Mouse (Mus musculus): ENCODE measurements around the gene Abcg5. TPM values are rescaled to one million over a fixed set of nuclear protein-coding genes. Genes with fewer than 3 reads are reported as not detected.

The Abcg5 gene
- polyA plus RNA-seq, 1 experiment, result not detected

- H3K27me3 ChIP-seq (ENCODE audit: control insufficient read depth, insufficient read depth, low read length, poor library complexity, severe bottlenecking), result no peaks in the 10 kb centered on the region
- H3K4me1 ChIP-seq (ENCODE audit: control insufficient read depth, insufficient read depth, low read length), result no peaks in the 10 kb centered on the region
- H3K27ac ChIP-seq (ENCODE audit: insufficient read depth, low read length), result no peak overlapping the region
- no peak overlapping the region for H3K9ac ChIP-seq (ENCODE audit: low read depth, poor library complexity, severe bottlenecking)
- no peaks in the 10 kb centered on the region for H3K36me3 ChIP-seq (ENCODE audit: control insufficient read depth, insufficient read depth, low read length, poor library complexity, severe bottlenecking)
- H3K9me3 ChIP-seq (replicated peaks; ENCODE audit: control insufficient read depth, insufficient read depth, low read length, poor library complexity, severe bottlenecking), result no peaks in the 10 kb centered on the region
- TF ChIP-seq CTCF (IDR thresholded peaks at IDR 0.05; ENCODE audit: low read depth, low read length) (no peak), EP300 (IDR thresholded peaks at IDR 0.05; ENCODE audit: insufficient read depth, low read depth, low read length) (no peak), POLR2A (IDR thresholded peaks at IDR 0.05; ENCODE audit: insufficient read depth, low read length) (no peak)
- H3K4me3 ChIP-seq (ENCODE audit: low read depth, low read length), result no peak overlapping the region
Observed at GRCm38 (mm10) chr17:84647630-84648029, 35.2 kb downstream of the Abcg5 start.

DNA sequence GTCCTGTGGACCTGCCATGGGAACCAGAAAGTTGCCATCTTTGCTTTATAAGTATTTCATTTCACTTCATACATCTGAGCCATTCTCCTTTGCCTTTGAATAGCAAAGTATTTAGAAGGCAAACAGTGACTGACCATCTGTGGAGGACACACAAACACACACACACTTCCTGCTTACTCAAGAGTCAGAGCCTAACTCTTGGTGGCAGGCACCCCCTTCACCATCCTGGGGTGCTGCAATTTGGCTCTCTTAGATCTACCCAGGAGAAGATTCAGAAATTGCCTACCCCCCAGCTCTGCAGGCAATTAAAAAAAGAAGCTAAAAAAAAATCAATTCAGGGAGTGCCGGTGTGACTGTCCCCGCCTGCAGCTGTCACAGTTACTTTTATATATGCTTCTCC, 36.3 kb downstream of the Abcg5 start:
- no peaks in the 10 kb centered on the region for H3K9me3 ChIP-seq (replicated peaks; ENCODE audit: control insufficient read depth, insufficient read depth, low read length, poor library complexity, severe bottlenecking)
- no peak overlapping the region for H3K4me3 ChIP-seq (ENCODE audit: low read depth, low read length)
- H3K9ac ChIP-seq (ENCODE audit: low read depth, poor library complexity, severe bottlenecking), result no peak overlapping the region
- TF ChIP-seq POLR2A (IDR thresholded peaks at IDR 0.05; ENCODE audit: insufficient read depth, low read length), result no peak
- TF ChIP-seq CTCF (IDR thresholded peaks at IDR 0.05; ENCODE audit: low read depth, low read length), result no peak
- no peak for TF ChIP-seq EP300 (IDR thresholded peaks at IDR 0.05; ENCODE audit: insufficient read depth, low read depth, low read length)
- no peaks in the 10 kb centered on the region for H3K36me3 ChIP-seq (ENCODE audit: control insufficient read depth, insufficient read depth, low read length, poor library complexity, severe bottlenecking)
- no peaks in the 10 kb centered on the region for H3K4me1 ChIP-seq (ENCODE audit: control insufficient read depth, insufficient read depth, low read length)
- no peak overlapping the region for H3K27ac ChIP-seq (ENCODE audit: insufficient read depth, low read length)
- H3K27me3 ChIP-seq (ENCODE audit: control insufficient read depth, insufficient read depth, low read length, poor library complexity, severe bottlenecking), result no peaks in the 10 kb centered on the region

- no peak overlapping the region for H3K9ac ChIP-seq (ENCODE audit: low read depth, poor library complexity, severe bottlenecking)
- TF ChIP-seq POLR2A (IDR thresholded peaks at IDR 0.05; ENCODE audit: insufficient read depth, low read length), result no peak
- TF ChIP-seq CTCF (IDR thresholded peaks at IDR 0.05; ENCODE audit: low read depth, low read length), result no peak
- no peak for TF ChIP-seq EP300 (IDR thresholded peaks at IDR 0.05; ENCODE audit: insufficient read depth, low read depth, low read length)
- no peak overlapping the region for H3K27ac ChIP-seq (ENCODE audit: insufficient read depth, low read length)
- H3K9me3 ChIP-seq (replicated peaks; ENCODE audit: control insufficient read depth, insufficient read depth, low read length, poor library complexity, severe bottlenecking), result no peaks in the 10 kb centered on the region
- no peaks in the 10 kb centered on the region for H3K27me3 ChIP-seq (ENCODE audit: control insufficient read depth, insufficient read depth, low read length, poor library complexity, severe bottlenecking)
- no peaks in the 10 kb centered on the region for H3K4me1 ChIP-seq (ENCODE audit: control insufficient read depth, insufficient read depth, low read length)
- H3K36me3 ChIP-seq (ENCODE audit: control insufficient read depth, insufficient read depth, low read length, poor library complexity, severe bottlenecking), result no peaks in the 10 kb centered on the region
- no peak overlapping the region for H3K4me3 ChIP-seq (ENCODE audit: low read depth, low read length)
Observed at GRCm38 (mm10) chr17:84645894-84646293, 36.9 kb downstream of the Abcg5 start.

DNA sequence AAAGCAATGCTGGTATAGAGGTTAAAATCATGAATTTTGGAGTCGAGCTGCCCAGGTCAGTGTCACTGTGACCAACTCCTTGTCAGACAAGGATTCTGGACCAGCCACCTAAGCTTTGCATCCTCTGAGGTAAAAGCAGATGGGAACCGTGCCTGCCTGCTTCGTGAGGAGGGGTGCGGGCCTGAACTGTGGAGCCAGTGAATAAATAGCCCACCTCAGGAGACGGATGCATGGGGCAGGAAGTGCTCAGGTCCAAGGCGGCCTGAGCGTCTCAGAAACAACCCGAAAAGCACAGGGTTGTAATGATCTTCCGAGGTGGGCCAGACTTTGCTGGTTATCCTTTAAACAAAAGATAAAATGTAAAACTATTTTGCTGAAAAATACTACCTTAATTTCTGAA, 37.7 kb downstream of the Abcg5 start:
- no peak overlapping the region for H3K4me3 ChIP-seq (ENCODE audit: low read depth, low read length)
- no peaks in the 10 kb centered on the region for H3K4me1 ChIP-seq (ENCODE audit: control insufficient read depth, insufficient read depth, low read length)
- no peak overlapping the region for H3K27ac ChIP-seq (ENCODE audit: insufficient read depth, low read length)
- no peaks in the 10 kb centered on the region for H3K9me3 ChIP-seq (replicated peaks; ENCODE audit: control insufficient read depth, insufficient read depth, low read length, poor library complexity, severe bottlenecking)
- no peaks in the 10 kb centered on the region for H3K36me3 ChIP-seq (ENCODE audit: control insufficient read depth, insufficient read depth, low read length, poor library complexity, severe bottlenecking)
- TF ChIP-seq POLR2A (IDR thresholded peaks at IDR 0.05; ENCODE audit: insufficient read depth, low read length) (no peak), EP300 (IDR thresholded peaks at IDR 0.05; ENCODE audit: insufficient read depth, low read depth, low read length) (no peak), CTCF (IDR thresholded peaks at IDR 0.05; ENCODE audit: low read depth, low read length) (no peak)
- no peak overlapping the region for H3K9ac ChIP-seq (ENCODE audit: low read depth, poor library complexity, severe bottlenecking)
- H3K27me3 ChIP-seq (ENCODE audit: control insufficient read depth, insufficient read depth, low read length, poor library complexity, severe bottlenecking), result no peaks in the 10 kb centered on the region

- Histone ChIP-seq H3K9ac (ENCODE audit: low read depth, poor library complexity, severe bottlenecking) (no peak overlapping the region), H3K27me3 (ENCODE audit: control insufficient read depth, insufficient read depth, low read length, poor library complexity, severe bottlenecking) (no peaks in the 10 kb centered on the region), H3K27ac (ENCODE audit: insufficient read depth, low read length) (no peak overlapping the region), H3K9me3 (replicated peaks; ENCODE audit: control insufficient read depth, insufficient read depth, low read length, poor library complexity, severe bottlenecking) (no peaks in the 10 kb centered on the region), H3K4me1 (ENCODE audit: control insufficient read depth, insufficient read depth, low read length) (no peaks in the 10 kb centered on the region), H3K36me3 (ENCODE audit: control insufficient read depth, insufficient read depth, low read length, poor library complexity, severe bottlenecking) (no peaks in the 10 kb centered on the region), H3K4me3 (ENCODE audit: low read depth, low read length) (no peak overlapping the region)
- TF ChIP-seq EP300 (IDR thresholded peaks at IDR 0.05; ENCODE audit: insufficient read depth, low read depth, low read length) (no peak), CTCF (IDR thresholded peaks at IDR 0.05; ENCODE audit: low read depth, low read length) (no peak), POLR2A (IDR thresholded peaks at IDR 0.05; ENCODE audit: insufficient read depth, low read length) (no peak)
Observed at GRCm38 (mm10) chr17:84644292-84645050, 38.3 kb downstream of the Abcg5 start.

DNA sequence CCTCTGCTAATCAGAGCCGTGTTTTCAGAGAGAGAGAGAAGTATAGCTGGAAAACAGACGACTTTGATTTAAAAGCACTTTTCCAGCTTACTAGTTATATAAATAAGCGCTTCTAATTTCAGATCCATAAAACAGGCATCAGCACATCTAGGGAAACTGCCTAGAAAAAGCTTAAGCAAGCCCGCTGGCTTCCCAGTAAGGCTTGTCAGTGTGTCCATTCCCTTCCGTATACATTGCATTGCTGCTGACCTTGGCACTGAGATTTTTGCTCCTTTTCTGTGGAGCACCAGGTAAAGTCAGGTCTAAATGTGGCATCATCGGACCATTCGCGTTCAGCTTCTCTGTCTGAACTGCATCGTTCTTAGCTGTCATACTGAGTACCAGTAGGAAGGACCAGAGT, 40.5 kb downstream of the Abcg5 start:
- H3K27me3 ChIP-seq (ENCODE audit: control insufficient read depth, insufficient read depth, low read length, poor library complexity, severe bottlenecking), result no peaks in the 10 kb centered on the region
- H3K9me3 ChIP-seq (replicated peaks; ENCODE audit: control insufficient read depth, insufficient read depth, low read length, poor library complexity, severe bottlenecking), result no peaks in the 10 kb centered on the region
- no peak overlapping the region for H3K27ac ChIP-seq (ENCODE audit: insufficient read depth, low read length)
- TF ChIP-seq POLR2A (IDR thresholded peaks at IDR 0.05; ENCODE audit: insufficient read depth, low read length) (no peak), EP300 (IDR thresholded peaks at IDR 0.05; ENCODE audit: insufficient read depth, low read depth, low read length) (no peak), CTCF (IDR thresholded peaks at IDR 0.05; ENCODE audit: low read depth, low read length) (no peak)
- H3K4me3 ChIP-seq (ENCODE audit: low read depth, low read length), result no peak overlapping the region
- H3K36me3 ChIP-seq (ENCODE audit: control insufficient read depth, insufficient read depth, low read length, poor library complexity, severe bottlenecking), result no peaks in the 10 kb centered on the region
- H3K9ac ChIP-seq (ENCODE audit: low read depth, poor library complexity, severe bottlenecking), result no peak overlapping the region
- no peaks in the 10 kb centered on the region for H3K4me1 ChIP-seq (ENCODE audit: control insufficient read depth, insufficient read depth, low read length)
